Mouse (Mus musculus) neural tube, embryonic 15.5 days (tissue): ENCODE measurements at regions not wholly inside any gene's neighbourhood (a gene's known extent, or its start where the extent isn't known, plus 50 kb on each side); places are given as distances from the start of the nearest gene placed in this dataset.

Experiments
- ATAC-seq: fragments of 200-750 bp; cut with Nextera tagmentation; 2 replicates; pipeline ENCODE4 v1.8.0; 2017; ENCODE audit warnings: mild to moderate bottlenecking, moderate TSS enrichment, moderate library complexity; ENCODE audit not compliant: low FRiP score
- H3K27ac ChIP-seq: fragments of 300-500 bp; sonication (generic); replicated peaks from 2 replicates; pipeline ENCODE4 v1.5.1; 2015; ENCODE audit warnings: mild to moderate bottlenecking, inconsistent platforms
- H3K27me3 ChIP-seq: fragments of 300-500 bp; sonication (generic); replicated peaks from 2 replicates; pipeline ENCODE4 v1.6.1; 2015; ENCODE audit warnings: inconsistent platforms
- H3K36me3 ChIP-seq: fragments of 300-500 bp; sonication (generic); 2 replicates; pipeline ENCODE4 v1.6.1; 2015; ENCODE audit warnings: inconsistent platforms
- H3K4me1 ChIP-seq: fragments of 300-500 bp; sonication (generic); 2 replicates; pipeline ENCODE4 v1.6.1; 2015; ENCODE audit warnings: inconsistent platforms
- H3K4me2 ChIP-seq: fragments of 300-500 bp; sonication (generic); 2 replicates; pipeline ENCODE4 v1.6.1; 2015; ENCODE audit warnings: inconsistent platforms, mild to moderate bottlenecking, moderate library complexity
- H3K4me3 ChIP-seq: fragments of 300-500 bp; sonication (generic); replicated peaks from 2 replicates; pipeline ENCODE4 v1.5.1; 2015; ENCODE audit warnings: mild to moderate bottlenecking, inconsistent platforms
- H3K9ac ChIP-seq: fragments of 300-500 bp; sonication (generic); replicated peaks from 2 replicates; pipeline ENCODE4 v1.6.1; 2015; ENCODE audit warnings: mild to moderate bottlenecking, inconsistent platforms
- H3K9me3 ChIP-seq: fragments of 300-500 bp; sonication (generic); replicated peaks from 2 replicates; pipeline ENCODE4 v1.6.1; 2016; ENCODE audit warnings: inconsistent platforms
- WGBS: fragments of 180-500 bp; shearing (Covaris S2); methylation state at CpG from one replicate; pipeline ENCODE4 v1.1.7; 2015; ENCODE audit warnings: mixed read lengths; 5-methylcytosine and 5-hydroxymethylcytosine counted together

DNA sequence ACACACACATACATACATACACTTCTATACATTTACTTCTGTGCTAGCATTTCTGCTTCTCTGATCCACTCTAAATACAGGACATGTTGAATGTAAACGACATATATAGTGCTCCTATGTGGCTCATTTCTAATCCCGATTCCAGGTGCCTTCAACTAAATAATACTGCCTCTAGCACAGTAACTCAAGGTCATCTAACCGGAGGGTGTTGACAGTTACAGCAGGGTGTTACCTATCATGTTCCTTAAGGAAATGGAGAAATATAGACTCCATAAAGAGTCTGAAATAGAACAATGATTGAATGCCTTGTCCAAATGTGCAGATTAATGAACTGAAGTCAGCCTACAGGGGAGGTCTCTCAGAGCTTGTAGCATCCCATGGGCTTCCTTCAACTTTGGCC, 307.3 kb upstream of the Apob start:
- Histone ChIP-seq H3K4me2 (no peak overlapping the region), H3K27ac (no peak overlapping the region), H3K4me1 (no peaks in the 10 kb centered on the region), H3K27me3 (no peaks in the 10 kb centered on the region), H3K9me3 (no peaks in the 10 kb centered on the region), H3K36me3 (no peaks in the 10 kb centered on the region), H3K9ac (no peak overlapping the region), H3K4me3 (no peak overlapping the region)
- no peak for ATAC-seq
- 77% methylated on average over 3 of the region's 3 CpGs for WGBS

- 78% methylated on average over 1 of the region's 1 CpGs for WGBS
Measured at GRCm38 (mm10) chr12:7670561-7670960, 306.9 kb upstream of the Apob start.

DNA sequence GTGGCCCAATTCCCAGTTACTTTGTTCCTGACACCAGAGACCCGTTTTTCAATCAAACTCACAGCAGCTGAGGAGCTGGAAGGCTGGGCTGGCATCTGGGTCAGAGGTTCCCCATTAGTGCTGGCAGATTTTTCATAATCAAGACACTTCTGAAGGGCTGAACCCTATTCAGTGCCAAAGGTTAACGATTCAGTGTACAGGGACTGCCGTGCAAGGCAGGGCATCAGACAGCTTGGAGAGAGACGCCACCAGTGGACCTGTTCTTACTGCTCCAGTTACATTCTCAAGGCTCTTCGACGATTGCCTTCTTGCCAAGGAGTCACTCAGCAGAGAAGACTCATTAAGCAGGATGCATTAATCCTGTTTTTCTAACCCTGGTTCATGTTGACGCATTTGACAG, 285.5 kb upstream of the Apob start:
- Histone ChIP-seq H3K9me3 (no peaks in the 10 kb centered on the region), H3K4me1 (no peaks in the 10 kb centered on the region), H3K4me2 (no peak overlapping the region), H3K4me3 (no peak overlapping the region), H3K36me3 (no peaks in the 10 kb centered on the region), H3K27me3 (no peaks in the 10 kb centered on the region), H3K27ac (no peak overlapping the region), H3K9ac (no peak overlapping the region)
- no peak for ATAC-seq
- WGBS = 72% methylated on average over 7 of the region's 7 CpGs

More at GRCm38 (mm10) chr12:7670561-7670960, 306.9 kb upstream of the Apob start:
- ATAC-seq = no peak
- no peaks in the 10 kb centered on the region for H3K4me1 ChIP-seq
- no peak overlapping the region for H3K27ac ChIP-seq
- no peak overlapping the region for H3K9ac ChIP-seq
- H3K4me3 ChIP-seq = no peak overlapping the region
- no peaks in the 10 kb centered on the region for H3K27me3 ChIP-seq
- H3K9me3 ChIP-seq = no peaks in the 10 kb centered on the region
- no peaks in the 10 kb centered on the region for H3K36me3 ChIP-seq
- H3K4me2 ChIP-seq = no peak overlapping the region

GRCm38 (mm10) chr12:7698324-7698944, 279.0 kb upstream of the Apob start:
- H3K4me2 ChIP-seq = no peak overlapping the region
- no peak overlapping the region for H3K9ac ChIP-seq
- H3K9me3 ChIP-seq = no peaks in the 10 kb centered on the region
- H3K27me3 ChIP-seq = no peaks in the 10 kb centered on the region
- no peaks in the 10 kb centered on the region for H3K4me1 ChIP-seq
- no peak overlapping the region for H3K27ac ChIP-seq
- no peak for ATAC-seq
- WGBS = 82% methylated on average over 8 of the region's 8 CpGs
- H3K4me3 ChIP-seq = no peak overlapping the region
- no peaks in the 10 kb centered on the region for H3K36me3 ChIP-seq

GRCm38 (mm10) chr12:7709102-7709501, 268.3 kb upstream of the Apob start:
- no peak overlapping the region for H3K4me2 ChIP-seq
- no peaks in the 10 kb centered on the region for H3K9me3 ChIP-seq
- no peak for ATAC-seq
- no peaks in the 10 kb centered on the region for H3K27me3 ChIP-seq
- H3K27ac ChIP-seq = no peak overlapping the region
- H3K4me1 ChIP-seq = no peaks in the 10 kb centered on the region
- H3K9ac ChIP-seq = no peak overlapping the region
- H3K36me3 ChIP-seq = no peaks in the 10 kb centered on the region
- 26% methylated on average over 5 of the region's 5 CpGs for WGBS
- H3K4me3 ChIP-seq = no peak overlapping the region

DNA sequence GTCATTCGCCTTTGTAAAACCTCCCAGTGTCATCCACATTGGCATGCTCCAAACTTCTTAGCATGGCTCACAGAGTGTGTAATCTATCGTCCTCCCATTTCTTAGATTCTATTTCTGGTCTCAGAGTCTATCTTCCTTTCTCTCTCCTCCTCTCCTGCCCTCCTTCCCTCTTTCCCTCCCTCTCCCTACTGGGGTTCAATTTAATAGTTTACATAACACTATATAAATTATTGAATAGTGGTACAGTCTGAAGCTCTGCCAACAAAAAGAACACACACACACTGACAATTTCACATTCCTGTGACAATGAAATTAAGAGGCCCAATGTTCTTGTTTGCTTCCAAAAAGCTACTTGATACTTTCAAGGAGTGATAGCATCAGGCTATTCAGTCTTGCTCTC, 267.6 kb upstream of the Apob start:
- no peak for ATAC-seq
- 81% methylated on average over 2 of the region's 2 CpGs for WGBS
- H3K4me3 ChIP-seq = no peak overlapping the region
- no peak overlapping the region for H3K9ac ChIP-seq
- H3K4me1 ChIP-seq = no peaks in the 10 kb centered on the region
- H3K27me3 ChIP-seq = no peaks in the 10 kb centered on the region
- H3K27ac ChIP-seq = no peak overlapping the region
- H3K4me2 ChIP-seq = no peak overlapping the region
- H3K9me3 ChIP-seq = no peaks in the 10 kb centered on the region
- no peaks in the 10 kb centered on the region for H3K36me3 ChIP-seq

GRCm38 (mm10) chr12:7715091-7715490, 262.4 kb upstream of the Apob start:
- Histone ChIP-seq H3K27ac (no peak overlapping the region), H3K4me1 (no peaks in the 10 kb centered on the region), H3K9ac (no peak overlapping the region), H3K27me3 (no peaks in the 10 kb centered on the region), H3K4me3 (no peak overlapping the region), H3K36me3 (no peaks in the 10 kb centered on the region), H3K4me2 (no peak overlapping the region), H3K9me3 (no peaks in the 10 kb centered on the region)
- WGBS = 83% methylated on average over 4 of the region's 4 CpGs
- no peak for ATAC-seq

GRCm38 (mm10) chr12:7718556-7718955, 258.9 kb upstream of the Apob start:
- Histone ChIP-seq H3K27ac (no peak overlapping the region), H3K4me1 (no peaks in the 10 kb centered on the region), H3K36me3 (no peaks in the 10 kb centered on the region), H3K9me3 (no peaks in the 10 kb centered on the region), H3K9ac (no peak overlapping the region), H3K4me2 (no peak overlapping the region), H3K4me3 (no peak overlapping the region), H3K27me3 (no peaks in the 10 kb centered on the region)
- 66% methylated on average over 2 of the region's 2 CpGs for WGBS
- ATAC-seq = no peak

- Histone ChIP-seq H3K27ac (no peak overlapping the region), H3K4me3 (no peak overlapping the region), H3K4me2 (no peak overlapping the region), H3K27me3 (no peaks in the 10 kb centered on the region), H3K36me3 (no peaks in the 10 kb centered on the region), H3K4me1 (no peaks in the 10 kb centered on the region), H3K9ac (no peak overlapping the region), H3K9me3 (no peaks in the 10 kb centered on the region)
- ATAC-seq = no peak
- 48% methylated on average over 4 of the region's 4 CpGs for WGBS
Measured at GRCm38 (mm10) chr12:7719080-7719479, 258.4 kb upstream of the Apob start.

DNA sequence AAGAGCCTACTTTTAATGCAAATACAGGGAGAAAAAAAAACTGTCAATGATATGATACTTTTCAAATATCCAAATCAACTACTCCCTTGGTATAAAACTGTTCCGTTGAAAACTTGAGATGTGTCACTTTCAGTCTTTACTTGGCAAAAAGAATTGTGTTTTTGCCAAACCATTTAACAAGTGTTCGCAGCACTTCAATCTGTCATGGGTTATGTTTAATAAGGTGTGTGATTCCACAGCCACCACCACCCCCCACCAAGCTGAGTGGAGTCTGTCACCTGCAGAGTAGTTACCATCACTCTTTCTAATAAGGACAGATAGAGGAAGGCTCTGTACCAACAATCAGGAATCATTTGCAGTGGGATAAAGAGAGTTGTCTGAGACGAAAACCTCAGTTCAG, 252.5 kb upstream of the Apob start:
- no peak for ATAC-seq

GRCm38 (mm10) chr12:7738020-7738419, 239.4 kb upstream of the Apob start:
- H3K27ac ChIP-seq = no peak overlapping the region
- H3K4me2 ChIP-seq = no peak overlapping the region
- no peak for ATAC-seq
- H3K4me3 ChIP-seq = no peak overlapping the region
- no peaks in the 10 kb centered on the region; the same call in 1 of the 2 replicates for H3K4me1 ChIP-seq
- 89% methylated on average over 2 of the region's 2 CpGs for WGBS
- H3K36me3 ChIP-seq = no peaks in the 10 kb centered on the region
- no peaks in the 10 kb centered on the region for H3K9me3 ChIP-seq
- no peaks in the 10 kb centered on the region for H3K27me3 ChIP-seq
- no peak overlapping the region for H3K9ac ChIP-seq

More for the DNA sequence above, 252.5 kb upstream of the Apob start:
- no peaks in the 10 kb centered on the region for H3K4me1 ChIP-seq
- 86% methylated on average over 3 of the region's 3 CpGs for whole genome bisulfite sequencing
- no peak overlapping the region for H3K27ac ChIP-seq
- no peak overlapping the region for H3K9ac ChIP-seq
- H3K4me2 ChIP-seq = no peak overlapping the region
- H3K36me3 ChIP-seq = no peaks in the 10 kb centered on the region
- no peaks in the 10 kb centered on the region for H3K9me3 ChIP-seq
- H3K27me3 ChIP-seq = no peaks in the 10 kb centered on the region
- H3K4me3 ChIP-seq = no peak overlapping the region

DNA sequence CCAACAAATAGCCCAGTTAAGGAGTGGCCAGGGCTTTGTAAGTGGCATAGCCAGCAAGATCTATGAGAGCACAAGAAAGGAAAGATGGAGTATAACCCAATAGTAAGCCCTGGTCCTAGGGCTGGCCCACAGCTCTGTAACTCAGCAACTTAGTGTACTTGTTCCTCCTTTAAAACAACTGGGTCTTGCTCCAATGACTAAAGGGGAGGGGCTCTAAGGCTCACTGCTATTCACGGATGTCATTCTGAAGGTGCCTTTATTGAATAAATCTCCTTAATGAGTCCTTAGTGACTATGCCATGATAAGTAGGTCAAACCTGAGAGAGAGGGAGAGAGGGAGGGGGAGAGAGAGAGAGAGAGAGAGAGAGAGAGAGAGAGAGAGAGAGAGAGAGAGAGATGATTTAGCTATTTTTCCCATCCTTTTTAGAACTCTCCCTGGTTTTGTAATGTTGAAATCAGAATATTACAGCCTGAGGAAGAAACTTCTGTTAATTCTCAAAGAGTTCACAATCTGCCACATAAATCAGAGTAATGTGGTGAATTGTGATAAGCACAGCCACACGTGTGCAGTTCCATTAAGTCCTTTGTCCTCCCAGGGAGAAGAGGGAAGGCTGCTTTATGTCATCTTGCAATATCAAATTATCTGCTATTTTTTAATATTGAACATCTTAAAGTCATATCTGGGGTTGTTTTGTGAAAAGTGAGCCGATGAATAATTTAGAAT, 238.7 kb upstream of the Apob start:
- Histone ChIP-seq H3K9ac (no peak overlapping the region), H3K4me1 (no peaks in the 10 kb centered on the region; the same call in 1 of the 2 replicates), H3K4me3 (no peak overlapping the region), H3K36me3 (no peaks in the 10 kb centered on the region), H3K4me2 (no peak overlapping the region), H3K9me3 (no peaks in the 10 kb centered on the region), H3K27ac (no peak overlapping the region), H3K27me3 (no peaks in the 10 kb centered on the region)
- ATAC-seq = peak; percentile 61; the same call in 1 of the 2 replicates
- 32% methylated on average over 3 of the region's 3 CpGs for WGBS
